Mouse (Mus musculus): ENCODE results near the gene Crebbp. TPM values are rescaled to one million over a fixed set of nuclear protein-coding genes. Genes with fewer than 3 reads are reported as not detected.

Crebbp gene
- polyA plus RNA-seq, 1 experiment from 2014 or later = 38.4 TPM

GRCm38 (mm10) chr16:4035575-4035974 lies 178.2 kb downstream of the Crebbp start:
- no peaks in the 10 kb centered on the region for H3K27me3 ChIP-seq (replicated peaks)
- no peak for ATAC-seq (ENCODE audit: low FRiP score, low read depth)
- H3K4me1 ChIP-seq = no peaks in the 10 kb centered on the region
- H3K27ac ChIP-seq = no peak overlapping the region
- no peak overlapping the region for H3K4me2 ChIP-seq (replicated peaks)
- H3K9me3 ChIP-seq = no peaks in the 10 kb centered on the region
- H3K4me3 ChIP-seq = no peak overlapping the region
- WGBS = 87% methylated on average over 2 of the region's 2 CpGs
- H3K36me3 ChIP-seq = peaks cover 43% of the 10 kb centered on the region
- H3K9ac ChIP-seq = no peak overlapping the region

DNA sequence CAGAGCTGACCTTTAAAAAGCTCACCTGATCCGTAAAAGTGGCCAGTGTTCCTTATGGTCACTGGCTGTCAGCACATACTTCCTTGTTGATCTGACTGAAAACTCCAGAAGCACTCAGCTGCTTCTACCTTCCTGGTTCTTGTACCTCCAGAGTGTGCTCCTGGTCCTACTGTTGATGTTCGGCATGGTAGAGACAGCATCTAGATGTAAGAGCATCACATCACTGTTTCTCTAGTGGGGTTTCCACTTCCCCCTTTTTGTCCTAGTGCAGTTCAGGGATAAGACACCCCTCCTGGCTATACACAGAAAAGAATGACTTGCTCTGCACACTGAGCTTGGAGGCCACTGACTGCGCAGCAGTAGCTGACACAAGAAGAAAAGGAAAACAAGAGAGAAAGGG lies 179.3 kb downstream of the Crebbp start:
- Histone ChIP-seq H3K4me3 (no peak overlapping the region), H3K27me3 (replicated peaks) (no peaks in the 10 kb centered on the region), H3K36me3 (peaks cover 32% of the 10 kb centered on the region), H3K9ac (no peak overlapping the region), H3K4me1 (no peaks in the 10 kb centered on the region), H3K27ac (no peak overlapping the region), H3K4me2 (replicated peaks) (no peak overlapping the region), H3K9me3 (no peaks in the 10 kb centered on the region)
- WGBS = 91% methylated on average over 3 of the region's 3 CpGs
- ATAC-seq (ENCODE audit: low FRiP score, low read depth) = no peak

DNA sequence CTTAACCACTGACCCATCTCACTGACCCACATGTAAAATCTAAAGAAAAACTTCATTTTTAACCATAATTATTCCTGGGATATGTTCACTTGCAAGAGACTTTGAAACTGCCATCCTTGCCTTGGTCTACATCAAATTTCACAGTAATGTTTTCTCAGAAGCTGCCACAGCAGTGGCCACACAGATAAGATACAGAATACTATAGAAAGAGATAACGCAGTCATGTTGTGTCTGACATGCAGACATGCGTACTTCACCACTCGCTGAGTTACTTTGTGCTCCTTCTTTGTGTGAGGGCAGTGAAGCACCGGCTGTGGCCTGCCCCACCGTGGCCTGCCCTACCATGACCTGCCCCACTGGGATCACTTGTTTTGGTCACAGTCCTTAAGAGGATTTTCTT lies 179.8 kb downstream of the Crebbp start:
- H3K27ac ChIP-seq = no peak overlapping the region
- 82% methylated on average over 5 of the region's 5 CpGs for WGBS

GRCm38 (mm10) chr16:4032341-4032748 lies 181.5 kb downstream of the Crebbp start:
- Histone ChIP-seq H3K27ac (no peak overlapping the region), H3K36me3 (peaks cover 11% of the 10 kb centered on the region), H3K4me2 (replicated peaks) (no peak overlapping the region), H3K9ac (no peak overlapping the region), H3K4me1 (no peaks in the 10 kb centered on the region), H3K9me3 (no peaks in the 10 kb centered on the region), H3K4me3 (no peak overlapping the region), H3K27me3 (replicated peaks) (no peaks in the 10 kb centered on the region)
- ATAC-seq (ENCODE audit: low FRiP score, low read depth) = no peak
- 92% methylated on average over 6 of the region's 6 CpGs for WGBS

More for the DNA sequence above, 179.8 kb downstream of the Crebbp start:
- Histone ChIP-seq H3K4me2 (replicated peaks) (no peak overlapping the region), H3K4me1 (no peaks in the 10 kb centered on the region), H3K9ac (no peak overlapping the region), H3K4me3 (no peak overlapping the region), H3K36me3 (peaks cover 27% of the 10 kb centered on the region), H3K27me3 (replicated peaks) (no peaks in the 10 kb centered on the region), H3K9me3 (no peaks in the 10 kb centered on the region)
- ATAC-seq (ENCODE audit: low FRiP score, low read depth) = no peak

DNA sequence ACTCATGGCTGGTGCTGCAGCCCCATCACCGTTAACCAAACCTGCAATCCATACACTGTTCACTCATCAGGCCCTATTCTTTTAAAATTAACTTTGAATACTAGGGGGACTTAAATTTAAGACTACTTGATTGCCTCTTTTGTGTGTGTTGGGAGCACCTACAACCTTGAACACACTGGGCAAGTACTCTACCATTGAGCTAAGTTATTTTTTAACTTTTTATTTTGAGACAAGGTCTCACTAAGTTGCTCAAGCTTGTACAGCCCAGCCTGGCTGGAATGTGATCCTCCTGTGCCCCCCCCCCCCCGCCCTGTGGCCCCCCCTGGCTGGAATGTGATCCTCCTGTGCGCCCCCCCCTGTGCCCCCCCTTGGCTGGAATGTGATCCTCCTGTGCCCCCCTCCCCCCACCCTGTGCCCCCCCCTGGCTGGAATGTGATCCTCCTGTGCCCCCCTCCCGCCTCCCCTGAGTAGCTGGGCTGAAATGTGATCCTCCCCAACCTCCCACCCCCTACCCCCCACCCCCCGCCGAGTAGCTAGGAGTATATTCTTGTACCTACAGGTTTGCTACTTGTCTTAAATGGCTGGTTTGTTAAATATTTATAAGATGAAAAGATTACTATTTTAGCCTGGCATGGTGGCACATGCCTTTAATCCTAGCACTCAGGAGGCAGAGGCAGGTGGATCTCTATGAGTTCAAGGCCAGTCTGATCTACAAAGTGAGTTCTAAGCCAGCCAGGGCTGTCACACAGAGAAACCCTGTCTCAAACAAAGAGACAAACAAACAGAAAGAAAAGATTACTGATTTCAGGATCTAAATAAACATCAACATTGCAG lies 182.1 kb downstream of the Crebbp start:
- WGBS = 70% methylated on average over 4 of the region's 6 CpGs
- no peak for ATAC-seq (ENCODE audit: low FRiP score, low read depth)

More for the DNA sequence above, 182.1 kb downstream of the Crebbp start:
- Histone ChIP-seq H3K4me3 (no peak overlapping the region), H3K4me2 (replicated peaks) (no peak overlapping the region), H3K9me3 (no peaks in the 10 kb centered on the region), H3K9ac (no peak overlapping the region), H3K36me3 (peaks cover 4% of the 10 kb centered on the region), H3K4me1 (no peaks in the 10 kb centered on the region), H3K27me3 (replicated peaks) (no peaks in the 10 kb centered on the region), H3K27ac (no peak overlapping the region)

Small RNA genes lying within 50 kb of the gene (microRNA-seq; reads per million reads assigned to microRNA genes)
- gene Gm23413 = not detected

Other genes starting within 250 kb of the Crebbp start
- 0.82 and 1.4 TPM in 2 replicates for gene Nlrc3, start 237.4 kb downstream of the Crebbp start, polyA plus RNA-seq (2016; fragmentation: Nextera tagmentation; extraction: Ambion mirVana)
- 23.3 and 30.4 TPM in 2 replicates for gene Slx4, start 210.2 kb downstream of the Crebbp start, polyA plus RNA-seq (2016; fragmentation: Nextera tagmentation; extraction: Ambion mirVana)
- gene Dnase1, start 177.1 kb downstream of the Crebbp start, polyA plus RNA-seq (2016; fragmentation: Nextera tagmentation; extraction: Ambion mirVana) = 5.7 and 6.8 TPM in 2 replicates
- gene Trap1, start 136.2 kb downstream of the Crebbp start, polyA plus RNA-seq (2016; fragmentation: Nextera tagmentation; extraction: Ambion mirVana) = 61.2 and 62.3 TPM in 2 replicates
- 3.0 and 3.1 TPM in 2 replicates for gene Adcy9, start 206.5 kb upstream of the Crebbp start, polyA plus RNA-seq (2016; fragmentation: Nextera tagmentation; extraction: Ambion mirVana)